Mouse (Mus musculus): Measurements from ENCODE around the gene Mst1. TPM values are rescaled to one million over a fixed set of nuclear protein-coding genes. Genes with fewer than 3 reads are reported as not detected.

The Mst1 gene
- polyA plus RNA-seq (2017; shearing (Covaris generic)), result 1 to 10 TPM; 1.9 to 2.6 TPM

GRCm38 (mm10) chr9:108080168-108080567, at the start of gene Mst1:
Gene Mst1, plus strand, starts transcription at chr9:108080436.

GRCm38 (mm10) chr9:108049016-108049455, 31.2 kb upstream of the Mst1 start, which contains the start of gene Gmppb:
Gene Gmppb, plus strand, starts transcription at chr9:108049242.

GRCm38 (mm10) chr9:108052885-108053664, 27.2 kb upstream of the Mst1 start, which contains the start of gene Amigo3:
Gene Amigo3, plus strand, starts transcription at chr9:108053159.

GRCm38 (mm10) chr9:108082988-108083431, 2.8 kb downstream of the Mst1 start, which contains the start of gene Rnf123:
Gene Rnf123, minus strand, starts transcription at chr9:108083346.

GRCm38 (mm10) chr9:108094184-108094941, 14.1 kb downstream of the Mst1 start, which contains the start of gene Apeh:
Gene Apeh, minus strand, starts transcription at chr9:108094606.

Other genes starting within 250 kb of the Mst1 start
- gene Rbm6, start 207.2 kb upstream of the Mst1 start, polyA plus RNA-seq (2017; shearing (Covaris generic)), result 10 to 100 TPM; 72.7 to 84.1 TPM
- gene Mon1a, start 192.3 kb upstream of the Mst1 start, polyA plus RNA-seq (2017; shearing (Covaris generic)), result 10 to 100 TPM; 15.3 to 27.2 TPM
- not detected for gene Mst1r, start 173.6 kb upstream of the Mst1 start, polyA plus RNA-seq (2017; shearing (Covaris generic))
- gene Actl11, start 152.0 kb upstream of the Mst1 start, polyA plus RNA-seq (2017; shearing (Covaris generic)), result not detected
- under 1 TPM in 1 of 2 experiments, not detected in 1; 0.60 TPM for gene Camkv, start 144.8 kb upstream of the Mst1 start, polyA plus RNA-seq (2017; shearing (Covaris generic))
- 1 to 10 TPM; 6.5 to 7.3 TPM for gene Traip, start 130.3 kb upstream of the Mst1 start, polyA plus RNA-seq (2017; shearing (Covaris generic))
- 100 to 1,000 TPM; 200 to 283 TPM for gene Uba7, start 104.9 kb upstream of the Mst1 start, polyA plus RNA-seq (2017; shearing (Covaris generic))
- under 1 TPM in 1 of 2 experiments, not detected in 1; 0.38 TPM for gene Gm20661, start 97.4 kb upstream of the Mst1 start, polyA plus RNA-seq (2017; shearing (Covaris generic))
- 1 to 10 TPM; 1.1 to 3.2 TPM for gene Inka1, start 94.6 kb upstream of the Mst1 start, polyA plus RNA-seq (2017; shearing (Covaris generic))
- gene Cdhr4, start 87.9 kb upstream of the Mst1 start, polyA plus RNA-seq (2017; shearing (Covaris generic)), result 1 to 10 TPM in 1 of 2 experiments, under 1 TPM in 1; 0.26 to 4.9 TPM
- under 1 TPM in 1 of 2 experiments, not detected in 1; 0.15 TPM for gene Gm20662, start 84.1 kb upstream of the Mst1 start, polyA plus RNA-seq (2017; shearing (Covaris generic))
- 100 to 1,000 TPM in 1 of 2 experiments, 10 to 100 TPM in 1; 86.8 to 112 TPM for gene Ip6k1, start 77.9 kb upstream of the Mst1 start, polyA plus RNA-seq (2017; shearing (Covaris generic))
- gene Gmppb, start 31.2 kb upstream of the Mst1 start, polyA plus RNA-seq (2017; shearing (Covaris generic)), result 10 to 100 TPM; 28.8 to 40.7 TPM
- gene Amigo3, start 27.3 kb upstream of the Mst1 start, polyA plus RNA-seq (2017; shearing (Covaris generic)), result 1 to 10 TPM; 3.1 to 3.9 TPM
- 100 to 1,000 TPM; 113 to 120 TPM for gene Rnf123, start 2.9 kb downstream of the Mst1 start, polyA plus RNA-seq (2017; shearing (Covaris generic))
- gene Apeh, start 14.2 kb downstream of the Mst1 start, polyA plus RNA-seq (2017; shearing (Covaris generic)), result 100 to 1,000 TPM in 1 of 2 experiments, 10 to 100 TPM in 1; 68.9 to 107 TPM
- gene Bsn, start 109.9 kb downstream of the Mst1 start, polyA plus RNA-seq (2017; shearing (Covaris generic)), result under 1 TPM; 0.18 to 0.83 TPM
- 10 to 100 TPM in 1 of 2 experiments, 1 to 10 TPM in 1; 6.0 to 11.8 TPM for gene Dag1, start 183.5 kb downstream of the Mst1 start, polyA plus RNA-seq (2017; shearing (Covaris generic))
- gene Nicn1, start 210.0 kb downstream of the Mst1 start, polyA plus RNA-seq (2017; shearing (Covaris generic)), result 1 to 10 TPM; 1.2 to 1.6 TPM
- under 1 TPM; 0.11 to 0.28 TPM for gene Amt, start 216.4 kb downstream of the Mst1 start, polyA plus RNA-seq (2017; shearing (Covaris generic))
- 100 to 1,000 TPM; 398 to 425 TPM for gene Rhoa, start 225.7 kb downstream of the Mst1 start, polyA plus RNA-seq (2017; shearing (Covaris generic))
- 10 to 100 TPM; 11.1 to 20.6 TPM for gene Tcta, start 225.7 kb downstream of the Mst1 start, polyA plus RNA-seq (2017; shearing (Covaris generic))

All from activated CD4-positive, CD25-positive, alpha-beta regulatory T cell (primary cell).